Mouse (Mus musculus) liver, embryonic 16.5 days (tissue): ENCODE data around the gene Ccdc87. TPM values are rescaled to one million over a fixed set of nuclear protein-coding genes. Genes with fewer than 3 reads are reported as not detected.
A peak's percentile ranks its signal among the peaks of the same experiment; 100 is the strongest.
"Not testable (repeated sequence)": the region's sequence is repeated elsewhere in the genome, so short reads cannot be mapped to it uniquely, and the experiment has no call there.

Source experiments
- ATAC-seq: fragments of 200-750 bp; cut with Nextera tagmentation; 2 replicates; pipeline ENCODE4 v1.8.0; 2017; ENCODE audit warnings: low read depth, mild to moderate bottlenecking, moderate number of reproducible peaks, moderate library complexity
- H3K27ac ChIP-seq: fragments of 300-500 bp; sonication (generic); 2 replicates; pipeline ENCODE4 v1.5.1; 2014; ENCODE audit warnings: mild to moderate bottlenecking, low read length
- H3K27me3 ChIP-seq: fragments of 300-500 bp; sonication (generic); 2 replicates; pipeline ENCODE4 v1.6.1; 2014; ENCODE audit warnings: low read depth, low read length, mixed read lengths; ENCODE audit not compliant: control insufficient read depth, insufficient read depth
- H3K36me3 ChIP-seq: fragments of 300-500 bp; sonication (generic); 2 replicates; pipeline ENCODE4 v1.6.1; 2014; ENCODE audit warnings: mild to moderate bottlenecking; ENCODE audit not compliant: control insufficient read depth, insufficient read depth
- H3K4me1 ChIP-seq: fragments of 300-500 bp; sonication (generic); 2 replicates; pipeline ENCODE4 v1.6.1; 2014; ENCODE audit warnings: low read depth, low read length, mixed read lengths; ENCODE audit not compliant: control insufficient read depth
- H3K4me2 ChIP-seq: fragments of 300-500 bp; sonication (generic); 2 replicates; pipeline ENCODE4 v1.6.1; 2014; ENCODE audit warnings: low read depth, low read length, mixed read lengths
- H3K4me3 ChIP-seq: fragments of 300-500 bp; sonication (generic); 2 replicates; pipeline ENCODE4 v1.5.1; 2014; ENCODE audit warnings: low read depth, mild to moderate bottlenecking, low read length
- H3K9ac ChIP-seq: fragments of 300-500 bp; sonication (generic); 2 replicates; pipeline ENCODE4 v1.6.1; 2014; ENCODE audit warnings: low read depth, low read length
- H3K9me3 ChIP-seq: fragments of 300-500 bp; sonication (generic); replicated peaks from 2 replicates; pipeline ENCODE4 v1.6.1; 2016; ENCODE audit warnings: low read length; ENCODE audit not compliant: control insufficient read depth
- WGBS: fragments of 180-500 bp; shearing (Covaris S2); extraction: QIAGEN DNeasy Blood & Tissue Kit; methylation state at CpG from one replicate; pipeline ENCODE4 v1.1.7; 2014; ENCODE audit not compliant: insufficient replicate concordance; 5-methylcytosine and 5-hydroxymethylcytosine counted together
- polyA plus RNA-seq: library from polyadenylated mRNA; unstranded; fragments of >200 nt; fragmentation: Nextera tagmentation; extraction: Ambion mirVana; gene quantifications from 2 replicates; pipeline ENCODE4 v1.2.1, GENCODE M21; 2015

The Ccdc87 gene
- polyA plus RNA-seq, 1 experiment from 2014 or later = not detected

DNA sequence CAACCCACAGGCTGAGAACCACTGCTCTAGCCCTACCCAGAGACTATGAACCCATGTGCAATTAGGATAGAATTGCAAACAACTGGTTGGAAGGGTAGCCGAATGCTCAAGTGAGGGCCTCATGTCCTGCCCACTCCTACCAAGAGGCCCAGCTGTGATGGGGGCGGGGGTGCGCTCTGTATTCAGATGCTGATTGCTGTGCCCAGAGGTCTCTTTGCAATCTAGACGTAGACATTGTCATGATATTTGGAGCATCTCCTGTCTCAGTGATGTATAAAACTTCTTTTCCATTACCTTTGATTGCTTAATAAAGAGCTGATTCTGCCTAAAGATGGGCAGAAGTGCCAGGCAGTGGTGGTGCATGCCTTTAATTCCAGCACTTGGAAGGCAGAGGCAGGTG is 10.6 kb downstream of the Ccdc87 start:
- no peak for ATAC-seq
- H3K4me1 ChIP-seq = peaks cover 3% of the 10 kb centered on the region; the same call in 1 of the 2 replicates
- H3K36me3 ChIP-seq = no peaks in the 10 kb centered on the region
- no peak overlapping the region for H3K4me2 ChIP-seq
- H3K9me3 ChIP-seq = no peaks in the 10 kb centered on the region
- H3K4me3 ChIP-seq = no peak overlapping the region
- H3K27ac ChIP-seq = no peak overlapping the region
- H3K27me3 ChIP-seq = peaks cover 22% of the 10 kb centered on the region
- no peak overlapping the region for H3K9ac ChIP-seq
- WGBS = 58% methylated on average over 4 of the region's 4 CpGs

DNA sequence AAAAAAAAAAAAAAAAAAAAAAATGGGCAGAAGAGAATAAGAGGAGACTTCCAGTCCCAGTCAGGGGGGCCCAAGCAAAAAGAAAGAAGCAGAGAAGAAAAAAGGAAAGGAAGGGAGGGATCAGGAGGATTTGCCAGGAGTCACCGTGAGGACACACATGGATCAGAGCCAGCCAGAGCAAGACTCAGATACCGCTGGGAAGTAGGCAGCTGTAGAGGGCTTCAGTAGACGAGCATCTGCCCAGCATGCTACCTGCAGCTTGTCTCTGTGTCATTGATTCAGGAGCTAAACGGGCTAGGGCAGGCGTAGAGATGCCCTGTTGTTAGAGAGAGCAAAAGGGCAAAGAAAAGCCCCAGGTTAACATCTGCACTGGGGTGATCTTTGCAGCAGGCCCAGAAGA is 11.1 kb downstream of the Ccdc87 start:
- Histone ChIP-seq H3K27me3 (peaks cover 26% of the 10 kb centered on the region), H3K4me3 (no peak overlapping the region), H3K4me2 (no peak overlapping the region)

DNA sequence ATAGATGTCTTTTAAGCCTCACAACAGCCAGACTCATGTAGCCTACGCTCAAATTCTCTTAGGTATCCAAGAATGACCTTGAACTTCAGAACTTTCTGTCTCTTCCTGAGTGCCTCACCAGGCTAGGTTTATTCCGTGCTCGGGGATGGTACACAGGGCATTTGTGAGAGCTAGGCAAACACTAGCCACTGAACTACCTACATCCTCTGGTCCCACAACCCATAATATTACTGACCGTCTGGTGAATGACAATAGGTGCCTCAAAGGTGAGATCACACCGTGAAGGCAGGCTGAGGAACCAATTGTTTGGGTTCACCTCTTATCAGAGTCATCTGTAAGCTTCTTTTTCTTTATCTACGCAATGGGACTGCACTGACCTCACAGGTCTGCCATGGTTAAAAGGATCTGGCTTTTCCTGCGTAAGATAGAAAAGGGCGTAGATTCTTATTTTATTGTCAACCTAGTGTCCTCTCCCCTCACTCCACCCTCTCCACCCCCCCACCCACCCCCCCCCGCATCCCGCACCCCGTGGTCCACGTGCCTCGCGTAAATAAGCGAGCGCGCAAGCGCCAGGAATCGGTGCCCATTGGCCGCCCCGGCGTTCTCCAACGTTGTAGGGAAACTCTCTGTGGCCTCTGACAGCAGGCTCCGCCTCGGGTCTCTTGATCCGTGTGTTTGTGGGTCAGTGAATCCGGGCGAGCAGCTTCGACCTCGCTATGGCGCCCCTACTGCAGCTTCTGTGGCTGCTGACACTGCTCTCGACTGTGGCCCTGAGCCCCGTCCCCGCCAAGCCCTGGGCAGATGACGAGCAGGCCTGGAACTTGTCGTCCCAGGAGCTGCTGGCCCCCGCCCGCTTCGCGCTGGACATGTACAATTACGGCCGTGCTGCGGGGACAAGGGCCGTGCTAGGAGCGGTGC is 15.6 kb downstream of the Ccdc87 start, which contains the start of gene Ctsf:
Ctsf (plus strand) TSS at position 579 of the 918 bp plus-strand sequence.
- Histone ChIP-seq H3K27me3 (peaks cover 33% of the 10 kb centered on the region), H3K4me2 (peak within 1 kb of the TSS; percentile 85), H3K9ac (peak within 1 kb of the TSS; percentile 65), H3K4me3 (peak within 1 kb of the TSS; percentile 65), H3K4me1 (peaks cover 36% of the 10 kb centered on the region), H3K36me3 (no peaks in the 10 kb centered on the region), H3K9me3 (no peaks in the 10 kb centered on the region), H3K27ac (no peak within 1 kb of the TSS)
- 5% methylated on average over 45 of the region's 45 CpGs for WGBS
- ATAC-seq = peak; percentile 12; the same call in 1 of the 2 replicates

More for the DNA sequence above, 11.1 kb downstream of the Ccdc87 start:
- Histone ChIP-seq H3K36me3 (no peaks in the 10 kb centered on the region), H3K9me3 (no peaks in the 10 kb centered on the region), H3K4me1 (peaks cover 7% of the 10 kb centered on the region; the same call in 1 of the 2 replicates), H3K27ac (no peak overlapping the region), H3K9ac (no peak overlapping the region)
- 49% methylated on average over 5 of the region's 5 CpGs for WGBS
- no peak for ATAC-seq

DNA sequence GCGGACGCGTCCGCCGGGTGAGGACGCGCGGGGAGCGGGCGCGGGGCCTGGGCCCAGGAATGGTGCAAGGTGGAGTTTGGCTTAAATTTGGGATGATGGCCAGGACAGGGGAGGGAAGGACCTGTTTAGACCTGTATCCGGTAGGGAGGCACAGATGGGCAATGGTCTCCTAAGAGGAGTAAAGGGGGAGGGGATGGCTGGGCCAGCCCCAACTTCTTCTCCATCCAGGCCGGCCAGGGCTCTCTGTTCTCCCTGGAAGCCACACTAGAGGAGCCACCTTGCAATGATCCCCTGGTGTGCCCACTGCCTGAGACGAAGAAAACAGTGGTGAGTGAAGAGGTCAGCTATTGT is 16.3 kb downstream of the Ccdc87 start:
- H3K4me2 ChIP-seq = peak overlapping the region; percentile 85
- peak overlapping the region; percentile 65 for H3K9ac ChIP-seq
- peaks cover 33% of the 10 kb centered on the region for H3K27me3 ChIP-seq
- H3K4me1 ChIP-seq = peaks cover 43% of the 10 kb centered on the region
- ATAC-seq = no peak
- no peak overlapping the region for H3K27ac ChIP-seq
- 3% methylated on average over 14 of the region's 14 CpGs for WGBS
- H3K36me3 ChIP-seq = no peaks in the 10 kb centered on the region
- no peaks in the 10 kb centered on the region for H3K9me3 ChIP-seq
- H3K4me3 ChIP-seq = peak overlapping the region; percentile 65

DNA sequence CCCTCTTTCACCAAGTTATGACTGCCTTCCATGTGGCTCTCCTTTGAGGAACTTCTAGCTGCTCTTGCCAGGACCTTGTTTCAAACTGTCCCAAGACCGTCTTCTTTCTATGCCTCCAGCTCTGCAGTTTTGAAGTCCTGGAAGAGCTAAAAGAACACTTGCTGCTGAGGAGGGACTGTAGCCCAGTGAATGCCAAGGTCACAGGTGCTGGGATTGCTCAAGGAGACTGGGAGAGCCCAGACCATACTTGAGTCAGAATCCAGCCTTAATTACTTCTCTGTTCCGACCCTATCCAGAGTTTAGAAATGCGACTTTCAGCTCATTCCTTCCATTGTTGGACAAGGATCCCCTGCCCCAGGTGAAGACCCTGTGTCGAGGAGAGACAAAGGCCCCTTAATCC is 16.8 kb downstream of the Ccdc87 start:
- WGBS = 62% methylated on average over 4 of the region's 4 CpGs
- Histone ChIP-seq H3K4me3 (peak overlapping the region; percentile 65), H3K36me3 (no peaks in the 10 kb centered on the region), H3K9ac (peak overlapping the region; percentile 65; the same call in 1 of the 2 replicates), H3K4me1 (peaks cover 43% of the 10 kb centered on the region), H3K27me3 (peaks cover 33% of the 10 kb centered on the region), H3K9me3 (no peaks in the 10 kb centered on the region), H3K27ac (no peak overlapping the region), H3K4me2 (peak overlapping the region; percentile 85)
- no peak for ATAC-seq

DNA sequence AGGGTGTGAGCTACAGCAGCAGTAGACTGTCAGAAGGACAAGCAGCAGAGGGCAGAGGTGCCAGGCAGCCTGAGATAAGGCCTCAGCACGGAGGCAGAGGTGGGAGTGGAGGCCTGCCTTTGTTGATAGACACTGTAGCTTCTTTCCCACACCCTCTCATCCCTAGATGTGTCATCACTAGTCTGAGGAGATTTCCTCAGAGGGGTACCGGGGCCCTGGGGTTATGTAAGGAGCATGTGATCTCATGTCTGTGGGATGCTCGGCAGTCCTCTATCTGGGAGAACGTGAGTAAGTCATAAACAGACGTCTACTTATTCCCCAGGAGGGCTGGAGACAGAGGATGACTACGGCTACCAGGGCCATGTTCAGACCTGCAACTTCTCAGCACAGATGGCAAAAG is 19.9 kb downstream of the Ccdc87 start:
- peak overlapping the region; percentile 85 for H3K27ac ChIP-seq
- H3K9ac ChIP-seq = peak overlapping the region; percentile 52
- peak overlapping the region; percentile 24 for H3K4me3 ChIP-seq
- no peaks in the 10 kb centered on the region for H3K9me3 ChIP-seq
- no peaks in the 10 kb centered on the region for H3K36me3 ChIP-seq
- ATAC-seq = peak; percentile 99
- H3K27me3 ChIP-seq = peaks cover 32% of the 10 kb centered on the region
- peak overlapping the region; percentile 65 for H3K4me2 ChIP-seq
- 25% methylated on average over 6 of the region's 6 CpGs for WGBS
- peaks cover 43% of the 10 kb centered on the region for H3K4me1 ChIP-seq

DNA sequence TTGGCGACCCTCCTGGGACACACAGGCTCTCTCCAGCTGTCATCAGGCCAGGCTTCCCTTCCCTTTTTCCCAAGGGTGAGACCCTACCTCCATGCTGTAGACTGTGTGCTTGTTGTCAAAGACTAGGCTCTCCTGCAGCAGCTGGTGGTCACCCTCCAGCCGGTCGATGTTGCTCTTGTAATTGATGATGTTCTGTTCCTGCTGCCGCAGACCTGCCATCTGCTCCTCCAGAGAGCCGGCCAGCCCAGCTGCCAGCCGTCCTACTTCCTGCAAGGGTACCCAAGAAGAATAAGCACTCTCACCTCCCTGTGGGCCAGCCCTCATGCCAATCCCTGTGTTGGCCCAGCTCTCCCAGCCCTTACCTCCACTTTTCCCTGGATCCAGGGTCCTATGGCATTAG is 23.9 kb downstream of the Ccdc87 start:
- ATAC-seq = no peak
- Histone ChIP-seq H3K27me3 (peaks cover 38% of the 10 kb centered on the region), H3K27ac (no peak overlapping the region), H3K9me3 (no peaks in the 10 kb centered on the region), H3K4me2 (no peak overlapping the region), H3K9ac (no peak overlapping the region), H3K36me3 (no peaks in the 10 kb centered on the region), H3K4me1 (peaks cover 28% of the 10 kb centered on the region), H3K4me3 (no peak overlapping the region)
- WGBS = 71% methylated on average over 6 of the region's 6 CpGs

DNA sequence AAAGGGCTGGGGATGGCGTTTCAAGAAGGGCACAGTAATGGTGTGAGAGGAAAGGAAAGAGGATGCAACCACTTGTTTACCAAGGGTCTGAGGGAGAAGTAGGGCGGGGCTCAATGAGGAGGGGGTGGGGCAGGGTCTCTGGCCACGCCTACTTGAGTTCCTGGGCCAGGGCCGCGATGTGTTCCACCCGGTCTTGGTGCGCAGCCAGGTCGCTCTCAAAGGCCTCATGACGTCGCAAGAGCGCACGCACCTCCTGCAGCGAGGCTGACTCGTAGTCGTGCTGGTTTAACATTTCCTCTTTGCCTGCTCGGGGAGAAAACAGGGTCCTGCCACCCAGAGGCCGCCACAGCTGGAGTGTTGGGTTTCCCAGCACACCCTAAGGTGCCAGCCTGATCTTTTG is 26.0 kb downstream of the Ccdc87 start:
- no peaks in the 10 kb centered on the region for H3K36me3 ChIP-seq
- no peak overlapping the region; the same call in 1 of the 2 replicates for H3K4me2 ChIP-seq
- no peak for ATAC-seq
- H3K9me3 ChIP-seq = no peaks in the 10 kb centered on the region
- H3K9ac ChIP-seq = no peak overlapping the region
- H3K4me3 ChIP-seq = no peak overlapping the region
- H3K27ac ChIP-seq = no peak overlapping the region
- H3K27me3 ChIP-seq = peaks cover 43% of the 10 kb centered on the region
- peaks cover 15% of the 10 kb centered on the region for H3K4me1 ChIP-seq
- WGBS = 5% methylated on average over 17 of the region's 17 CpGs

DNA sequence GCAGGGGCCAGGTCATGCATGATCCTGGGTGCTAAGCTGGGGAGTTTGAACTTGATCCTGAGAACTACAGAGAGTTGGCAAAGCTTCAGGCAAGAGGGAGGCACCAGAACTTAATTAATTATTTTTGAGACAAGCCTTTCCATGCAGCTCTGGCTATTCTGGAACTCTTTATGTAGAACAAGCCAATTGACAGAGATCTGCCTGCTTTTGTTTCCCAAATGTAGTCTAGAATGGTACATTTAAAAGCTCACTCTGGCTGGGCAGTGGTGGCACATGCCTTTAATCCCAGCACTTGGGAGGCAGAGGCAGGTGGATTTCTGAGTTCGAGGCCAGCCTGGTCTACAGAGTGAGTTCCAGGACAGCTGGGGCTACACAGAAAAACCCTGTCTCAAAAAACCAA is 35.4 kb downstream of the Ccdc87 start:
- H3K4me1 ChIP-seq = peaks cover 16% of the 10 kb centered on the region
- H3K4me3 ChIP-seq, H3K27me3 ChIP-seq, H3K4me2 ChIP-seq, ATAC-seq, H3K27ac ChIP-seq, H3K9me3 ChIP-seq, H3K9ac ChIP-seq, H3K36me3 ChIP-seq: not testable (repeated sequence)
- WGBS = 71% methylated on average over 1 of the region's 1 CpGs
